Mouse (Mus musculus) mouse embryonic stem cell (cell line): ENCODE measurements around the gene Grb2.

Source experiments
- in situ Hi-C, 2 experiments: fragments of 300-500 bp; cut with MboI; formaldehyde crosslinking; loops; 1 replicate in 1 of 2; 3 replicates in 1 of 2; pipeline ENCODE4 v1.14.3; 2019 to 2020; ENCODE audit warnings: low sequenced_read_pairs in 2 of 2, low pct_unique_long_range_greater_than_20kb in 1 of 2, mixed read lengths in 1 of 2; ENCODE audit not compliant: unreplicated experiment in 1 of 2

Grb2 gene

GRCm38 (mm10) chr11:115603128-115603475 is 105.3 kb downstream of the Grb2 start:
- in situ Hi-C loops, result no loop called here

GRCm38 (mm10) chr11:115601174-115601573 is 107.2 kb downstream of the Grb2 start:
- in situ Hi-C loops, result no loop called here

GRCm38 (mm10) chr11:115600743-115601142 is 107.7 kb downstream of the Grb2 start:
- in situ Hi-C loops, result no loop called here

GRCm38 (mm10) chr11:115599722-115600121 is 108.7 kb downstream of the Grb2 start:
- in situ Hi-C loops, result no loop called here

GRCm38 (mm10) chr11:115598309-115598708 is 110.1 kb downstream of the Grb2 start:
- in situ Hi-C loops, result no loop called here

GRCm38 (mm10) chr11:115595209-115595608 is 113.2 kb downstream of the Grb2 start:
- in situ Hi-C loops, result no loop called here
